Mouse (Mus musculus) myocyte (in vitro differentiated cells): ENCODE data around the gene Ltf. TPM values are rescaled to one million over a fixed set of nuclear protein-coding genes. Genes with fewer than 3 reads are reported as not detected.

Source experiments
- H3K27me3 ChIP-seq: one replicate; pipeline ENCODE4 v1.6.1; 2011; ENCODE audit not compliant: control insufficient read depth, insufficient read depth, insufficient read length
- H3K36me3 ChIP-seq: one replicate; pipeline ENCODE4 v1.6.1; 2011; ENCODE audit not compliant: control insufficient read depth, insufficient read depth
- H3K4me2 ChIP-seq: one replicate; pipeline ENCODE4 v1.6.1; 2011; ENCODE audit warnings: low read depth, control low read depth
- H3K4me3 ChIP-seq: one replicate; pipeline ENCODE4 v1.5.1; 2011; ENCODE audit warnings: mild to moderate bottlenecking, control low read depth, moderate library complexity
- H3K79me2 ChIP-seq: one replicate; pipeline ENCODE4 v1.6.1; 2011; ENCODE audit not compliant: control insufficient read depth, insufficient read depth
- H3ac ChIP-seq: one replicate; pipeline ENCODE4 v1.6.1; 2011; ENCODE audit not compliant: control insufficient read depth, insufficient read length
- CEBPB ChIP-seq: IDR thresholded peaks from 2 replicates; pipeline ENCODE4 v1.6.1; 2011; ENCODE audit warnings: mild to moderate bottlenecking, moderate library complexity; ENCODE audit not compliant: poor library complexity, insufficient read depth, severe bottlenecking
- E2F4 ChIP-seq: IDR thresholded peaks from one replicate; pipeline ENCODE4 v1.6.1; 2011; ENCODE audit warnings: mild to moderate bottlenecking, control low read depth, moderate library complexity; ENCODE audit not compliant: insufficient read depth
- MAX ChIP-seq: IDR thresholded peaks from one replicate; pipeline ENCODE4 v1.6.1; 2011; ENCODE audit warnings: low read depth, mild to moderate bottlenecking, control low read depth
- MYOD1 ChIP-seq, 3 experiments: IDR thresholded peaks; one replicate each; pipeline ENCODE4 v1.6.1; 2011; ENCODE audit warnings: control low read depth in 2 of 3, low read depth in 2 of 3, mild to moderate bottlenecking in 2 of 3, moderate library complexity in 1 of 3; ENCODE audit not compliant: insufficient read length in 2 of 3, control insufficient read depth in 1 of 3
- MYOG ChIP-seq, 3 experiments: IDR thresholded peaks; one replicate each; pipeline ENCODE4 v1.6.1; 2011; ENCODE audit warnings: control low read depth in 2 of 3, low read depth in 2 of 3, mild to moderate bottlenecking in 2 of 3; ENCODE audit not compliant: insufficient read length in 2 of 3, control insufficient read depth in 1 of 3, insufficient read depth in 1 of 3
- POLR2A ChIP-seq: IDR thresholded peaks from one replicate; pipeline ENCODE4 v1.6.1; 2011; ENCODE audit warnings: low read depth, mild to moderate bottlenecking, control low read depth, moderate library complexity; ENCODE audit not compliant: insufficient read length
- POLR2AphosphoS2 ChIP-seq: IDR thresholded peaks from one replicate; pipeline ENCODE4 v1.6.1; 2011; ENCODE audit warnings: low read depth, control low read depth; ENCODE audit not compliant: insufficient read length
- REST ChIP-seq: IDR thresholded peaks from one replicate; pipeline ENCODE4 v1.6.1; 2011; ENCODE audit warnings: mild to moderate bottlenecking, control low read depth, moderate library complexity; ENCODE audit not compliant: insufficient read depth, insufficient read length
- SRF ChIP-seq: IDR thresholded peaks from one replicate; pipeline ENCODE4 v1.6.1; 2011; ENCODE audit warnings: low read depth; ENCODE audit not compliant: control insufficient read depth, insufficient read length
- TCF12 ChIP-seq: IDR thresholded peaks from one replicate; pipeline ENCODE4 v1.6.1; 2011; ENCODE audit warnings: mild to moderate bottlenecking, control low read depth; ENCODE audit not compliant: poor library complexity, insufficient read depth, severe bottlenecking
- TCF3 ChIP-seq: IDR thresholded peaks from one replicate; pipeline ENCODE4 v1.6.1; 2011; ENCODE audit warnings: low read depth, control low read depth; ENCODE audit not compliant: insufficient read length
- USF1 ChIP-seq: IDR thresholded peaks from one replicate; pipeline ENCODE4 v1.6.1; 2011; ENCODE audit warnings: low read depth, mild to moderate bottlenecking, control low read depth, moderate library complexity
- polyA plus RNA-seq: library from polyadenylated mRNA; unstranded; fragments of >200 nt; fragmentation: generic; extraction: Trizol; gene quantifications from one replicate; pipeline ENCODE4 v1.2.1, GENCODE M21; 2012; ENCODE audit warnings: missing spikeins

Gene Ltf
- polyA plus RNA-seq, 1 experiment: not detected

- Histone ChIP-seq H3K79me2 (no peaks in the 10 kb centered on the region), H3K4me2 (no peak overlapping the region), H3K27me3 (no peaks in the 10 kb centered on the region), H3ac (no peak overlapping the region), H3K4me3 (no peak overlapping the region), H3K36me3 (no peaks in the 10 kb centered on the region)
- no peak for TF ChIP-seq MAX
- TF ChIP-seq POLR2AphosphoS2: no peak
- TF ChIP-seq MYOG (IDR thresholded peaks at IDR 0.05; ENCODE audit: control insufficient read depth in 1 of 3, insufficient read depth in 1 of 3, insufficient read length in 2 of 3, low read depth in 2 of 3): no peak
- no peak for TF ChIP-seq POLR2A
- TF ChIP-seq CEBPB: no peak
- no peak for TF ChIP-seq SRF
- no peak for TF ChIP-seq TCF12
- TF ChIP-seq MYOD1 (IDR thresholded peaks at IDR 0.05; ENCODE audit: control insufficient read depth in 1 of 3, insufficient read length in 2 of 3, low read depth in 2 of 3): no peak
- no peak for TF ChIP-seq REST
- TF ChIP-seq USF1: no peak
- no peak for TF ChIP-seq E2F4
- no peak for TF ChIP-seq TCF3
Observed at GRCm38 (mm10) chr9:111088886-111089285, 69.8 kb downstream of the Ltf start.

Other genes with a start within 250 kb of the Ltf start
- not detected for gene Prss42, start 221.1 kb upstream of the Ltf start, polyA plus RNA-seq
- gene Prss44, start 205.3 kb upstream of the Ltf start, polyA plus RNA-seq: not detected
- gene Prss43, start 192.6 kb upstream of the Ltf start, polyA plus RNA-seq: not detected
- not detected for gene Prss45, start 184.7 kb upstream of the Ltf start, polyA plus RNA-seq
- gene Prss46, start 174.8 kb upstream of the Ltf start, polyA plus RNA-seq: 0.11 TPM
- gene Prss50, start 161.3 kb upstream of the Ltf start, polyA plus RNA-seq: 0.02 TPM
- gene Als2cl, start 139.4 kb upstream of the Ltf start, polyA plus RNA-seq: 2.5 TPM
- 0.02 TPM for gene Tmie, start 139.2 kb upstream of the Ltf start, polyA plus RNA-seq
- not detected for gene Fam240a, start 102.4 kb upstream of the Ltf start, polyA plus RNA-seq
- gene Tdgf1, start 73.1 kb upstream of the Ltf start, polyA plus RNA-seq: not detected
- gene Lrrc2, start 67.7 kb upstream of the Ltf start, polyA plus RNA-seq: 0.49 TPM
- not detected for gene Rtp3, start 28.7 kb upstream of the Ltf start, polyA plus RNA-seq
- 0.12 TPM for gene Ccrl2, start 38.2 kb downstream of the Ltf start, polyA plus RNA-seq
- 27.8 TPM for gene Lrrfip2, start 98.3 kb downstream of the Ltf start, polyA plus RNA-seq